Mouse (Mus musculus) sigmoid colon, adult 10 weeks (tissue): ENCODE results near the gene Cyp3a57. TPM values are rescaled to one million over a fixed set of nuclear protein-coding genes. Genes with fewer than 3 reads are reported as not detected.

Experiments
- polyA plus RNA-seq: library from polyadenylated mRNA; stranded (reverse); fragments of 350-450 nt; fragmentation: Illumina TruSeq; extraction: RNeasy Lipid Tissue Mini Kit (QIAGEN cat#74804); gene quantifications from one replicate; pipeline ENCODE4 v1.2.3, GENCODE M21; 2014; ENCODE audit warnings: low read depth, low replicate concordance

The Cyp3a57 gene
- not detected for polyA plus RNA-seq

DNA sequence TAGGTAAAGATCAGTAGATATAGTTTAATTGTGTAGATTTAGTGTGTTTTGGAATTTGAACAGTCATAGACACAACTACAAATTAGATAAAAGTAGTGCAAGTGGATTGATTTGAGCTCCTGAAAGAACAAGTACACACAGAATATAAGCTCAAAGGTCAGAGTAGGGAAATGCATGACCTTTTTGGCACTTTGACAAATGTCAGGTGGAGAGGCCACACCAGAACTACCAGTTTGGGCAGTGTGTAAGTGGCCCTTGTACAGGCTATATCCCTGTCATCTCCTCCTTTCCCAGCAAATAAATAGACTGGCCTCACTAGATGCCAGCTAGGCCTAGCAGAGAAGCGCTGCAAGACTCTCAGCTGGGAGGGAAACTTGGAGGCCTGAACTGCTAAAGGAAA lies at the start of gene Cyp3a57:
Cyp3a57 (plus strand) TSS at position 339 of the 400 bp plus-strand sequence.

Other genes with a start within 250 kb of the Cyp3a57 start
- gene Arpc1b, start 231.1 kb upstream of the Cyp3a57 start, polyA plus RNA-seq, result 84.1 TPM
- 25.1 TPM for gene Pdap1, start 205.0 kb upstream of the Cyp3a57 start, polyA plus RNA-seq
- 230 TPM for gene Bud31, start 204.9 kb upstream of the Cyp3a57 start, polyA plus RNA-seq
- gene Ptcd1, start 178.2 kb upstream of the Cyp3a57 start, polyA plus RNA-seq, result 0.66 TPM
- 2.6 TPM for gene Cpsf4, start 178.1 kb upstream of the Cyp3a57 start, polyA plus RNA-seq
- gene Atp5j2, start 153.2 kb upstream of the Cyp3a57 start, polyA plus RNA-seq, result 26.2 TPM
- gene Zkscan14, start 143.4 kb upstream of the Cyp3a57 start, polyA plus RNA-seq, result 2.3 TPM
- 6.8 TPM for gene Zkscan5, start 140.7 kb upstream of the Cyp3a57 start, polyA plus RNA-seq
- 88.7 TPM for gene Zfp655, start 113.6 kb upstream of the Cyp3a57 start, polyA plus RNA-seq
- gene Zscan25, start 64.8 kb upstream of the Cyp3a57 start, polyA plus RNA-seq, result not detected
- not detected for gene Cyp3a16, start 124.4 kb downstream of the Cyp3a57 start, polyA plus RNA-seq
- not detected for gene Cyp3a41b, start 239.5 kb downstream of the Cyp3a57 start, polyA plus RNA-seq